19 mouse cellular contexts compared by ENCODE assay signal in genomic region chr15:101201414-101201813, GRCm38 (mm10). TPM values are rescaled to one million over a fixed set of nuclear protein-coding genes. Genes with fewer than 3 reads are reported as not detected.
DNase-seq lines count a peak whose midpoint lies in the region; ATAC-seq lines count a peak whose summit lies in the region.
"Had no signal": no experiment of that assay in that cellular context is flagged by ENCODE, and none has a peak within 500 bp of the region (broad histone marks: within the 10 kb centered on the region; RNA-seq: fewer than 3 reads in every experiment).

No protein-coding gene starts in this region.

- H3K36me3 ChIP-seq in heart, embryonic 11.5 days (ENCODE audit: control insufficient read depth, insufficient read depth, low read length): peaks cover 46% of the 10 kb centered on the region

- no peak for ATAC-seq in heart, embryonic 11.5 days (replicated peaks; ENCODE audit: insufficient number of reproducible peaks, low FRiP score, low TSS enrichment)
- ATAC-seq: forebrain, embryonic 16.5 days; hindbrain, embryonic 16.5 days; inflammation-experienced regulatory T-cells, adult 6 months; intestine, postnatal 0 days had no signal

- no peaks in the 10 kb centered on the region for H3K4me1 ChIP-seq in heart, embryonic 11.5 days (ENCODE audit: control insufficient read depth, insufficient read depth, low read length)
- H3K4me1 ChIP-seq: embryonic facial prominence, embryonic 13.5 days; forebrain, embryonic 12.5 days; hindbrain, embryonic 12.5 days had no signal

- H3K27ac ChIP-seq in heart, embryonic 11.5 days (ENCODE audit: low read depth, low read length): no peak overlapping the region
- H3K27ac ChIP-seq: embryonic facial prominence, embryonic 13.5 days; forebrain, embryonic 12.5 days; hindbrain, embryonic 12.5 days had no signal

- 98% methylated on average over 3 of the region's 3 CpGs for WGBS in heart, embryonic 11.5 days (ENCODE audit: insufficient replicate concordance)

- no peak overlapping the region for H3K4me2 ChIP-seq in heart, embryonic 11.5 days
- H3K4me2 ChIP-seq: embryonic facial prominence, embryonic 13.5 days; forebrain, embryonic 12.5 days; hindbrain, embryonic 12.5 days had no signal

- no peak overlapping the region for H3K4me3 ChIP-seq in heart, embryonic 11.5 days (ENCODE audit: low read depth, low read length)
- H3K4me3 ChIP-seq: embryonic facial prominence, embryonic 13.5 days; forebrain, embryonic 12.5 days; hindbrain, embryonic 12.5 days had no signal

- H3K9me3 ChIP-seq in heart, embryonic 11.5 days (replicated peaks; ENCODE audit: control insufficient read depth, low read length): no peaks in the 10 kb centered on the region
- H3K9me3 ChIP-seq: forebrain, embryonic 12.5 days; hindbrain, embryonic 12.5 days had no signal

- no peaks in the 10 kb centered on the region for H3K27me3 ChIP-seq in heart, embryonic 11.5 days (ENCODE audit: control insufficient read depth, insufficient read depth, low read length)
- H3K27me3 ChIP-seq: embryonic facial prominence, embryonic 13.5 days; hindbrain, embryonic 12.5 days had no signal

- peak; percentile 76 for DNase-seq in cerebellum, adult 11-12 months
- DNase-seq in cerebellum, adult 8-10 months: peak; percentile 61
- DNase-seq in cerebellum, postnatal 14 days: peak; percentile 73 to 79
- no peak for DNase-seq in left cerebral cortex, adult 9 months (ENCODE audit: low spot score in 2 of 2)
- no peak for DNase-seq in lung, postnatal 4 days
- DNase-seq: adrenal gland, adult 2 months; gastrocnemius, postnatal 36 days; heart, adult 11 months; heart, postnatal 10 days; heart, postnatal 4 days; kidney, adult 8-10 months had no signal

- no peak overlapping the region for H3K9ac ChIP-seq in heart, embryonic 11.5 days (ENCODE audit: low read depth, low read length)
- H3K9ac ChIP-seq: embryonic facial prominence, embryonic 13.5 days; forebrain, embryonic 12.5 days; hindbrain, embryonic 12.5 days had no signal

RNA-seq across cellular contexts. Expression of gene Grasp, which starts 22.6 kb away (rescaled TPM):
- 4.1 TPM in 2 replicates for polyA plus RNA-seq in heart, embryonic 11.5 days (2014; fragmentation: Nextera tagmentation; extraction: Ambion mirVana)

RNA-seq across cellular contexts. Expression of gene Acvr1b, which starts 27.5 kb away (rescaled TPM):
- 8.0 and 8.9 TPM in 2 replicates for polyA plus RNA-seq in heart, embryonic 11.5 days (2014; fragmentation: Nextera tagmentation; extraction: Ambion mirVana)

RNA-seq across cellular contexts. Expression of gene Nr4a1, which starts 52.7 kb away (rescaled TPM):
- 7.5 and 8.1 TPM in 2 replicates for polyA plus RNA-seq in heart, embryonic 11.5 days (2014; fragmentation: Nextera tagmentation; extraction: Ambion mirVana)

Comparison
In these comparisons a context has a peak if more than half of its experiments do, and no peak if none do; other contexts are left out.
1. DNase-seq: peak in cerebellum, adult 11-12 months (single experiment), cerebellum, adult 8-10 months (single experiment) and cerebellum, postnatal 14 days (2 of 2); none in left cerebral cortex, adult 9 months (0 of 2) and lung, postnatal 4 days (0 of 2).